Mouse (Mus musculus) cerebellum, adult 2 months (tissue): ENCODE results near the gene Dpt.

Source experiments
- CTCF ChIP-seq: fragments of 200-500 bp; IDR thresholded peaks from 2 replicates; pipeline ENCODE4 v1.5.1; 2011; ENCODE audit warnings: low read depth, mild to moderate bottlenecking, control low read depth, low read length, moderate library complexity, borderline replicate concordance; ENCODE audit not compliant: insufficient read depth
- POLR2A ChIP-seq: fragments of 200-500 bp; IDR thresholded peaks from 2 replicates; pipeline ENCODE4 v1.6.1; 2011; ENCODE audit warnings: low read length, control low read depth, borderline replicate concordance; ENCODE audit not compliant: insufficient read depth

DNA sequence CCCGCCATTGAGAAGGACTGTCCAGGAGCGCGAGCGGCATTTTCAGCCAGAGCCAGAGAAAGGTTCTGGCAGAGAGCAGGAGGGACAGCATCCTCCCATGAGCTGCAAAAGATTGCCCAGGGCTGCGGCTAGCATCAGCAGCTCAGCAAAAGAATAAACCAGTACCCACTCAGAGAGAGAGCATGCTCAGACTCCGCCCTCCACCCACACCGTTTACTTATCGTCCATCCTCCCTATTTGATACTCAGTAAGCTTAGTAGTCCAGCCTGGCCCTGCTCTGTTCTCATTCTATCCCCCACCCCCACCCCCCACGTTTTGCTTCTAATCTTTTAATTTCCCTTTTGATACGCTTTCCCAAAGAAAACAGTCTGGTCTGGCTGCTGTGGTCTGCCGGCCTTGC lies 63.5 kb downstream of the Dpt start:
- no peak for TF ChIP-seq CTCF
- TF ChIP-seq POLR2A = no peak
